ENCODE assay signal across 8 mouse cellular contexts in genomic region chr12:72069626-72070326, GRCm38 (mm10). TPM values are rescaled to one million over a fixed set of nuclear protein-coding genes. Genes with fewer than 3 reads are reported as not detected.
DNase-seq lines count a peak whose midpoint lies in the region; ATAC-seq and TF ChIP-seq lines count a peak whose summit lies in the region.

No protein-coding gene starts in this region.

- H3K4me3 ChIP-seq in cerebellum, adult 2 months (replicated peaks; ENCODE audit: insufficient read depth, low read depth, low read length): peak overlapping the region; percentile 75
- H3K4me3 ChIP-seq in lung, postnatal 0 days (ENCODE audit: low read depth, low read length): peak overlapping the region; percentile 55
- peak overlapping the region; percentile 71 for H3K4me3 ChIP-seq in limb, embryonic 10.5 days
- peak overlapping the region; percentile 76 for H3K4me3 ChIP-seq in neural tube, embryonic 14.5 days (ENCODE audit: low read depth, low read length)

- TF ChIP-seq POLR2A in cerebellum, adult 2 months (IDR thresholded peaks at IDR 0.05; ENCODE audit: borderline replicate concordance, insufficient read depth, low read length): no peak

- no peak for DNase-seq in cerebellum, adult 2 months
- DNase-seq in cerebellum, postnatal 36 days: no peak
- DNase-seq in lung, postnatal 0 days (ENCODE audit: low spot score): no peak
- DNase-seq in lung, postnatal 36 days: no peak
- DNase-seq in limb, embryonic 10.5 days (ENCODE audit: low spot score): no peak
- no peak for DNase-seq in spleen, postnatal 14 days (ENCODE audit: low spot score in 2 of 2)
- DNase-seq in spleen, adult 18-20 months: no peak

- H3K9me3 ChIP-seq in lung, postnatal 0 days (ENCODE audit: low read length): no peaks in the 10 kb centered on the region
- H3K9me3 ChIP-seq in limb, embryonic 10.5 days (replicated peaks): no peaks in the 10 kb centered on the region
- H3K9me3 ChIP-seq in neural tube, embryonic 14.5 days (ENCODE audit: control insufficient read depth, low read length): no peaks in the 10 kb centered on the region

- no peaks in the 10 kb centered on the region for H3K27me3 ChIP-seq in cerebellum, adult 2 months (ENCODE audit: control insufficient read depth, insufficient read depth, low read length)
- H3K27me3 ChIP-seq in lung, postnatal 0 days (replicated peaks; ENCODE audit: insufficient read depth, low read length): peaks cover 14% of the 10 kb centered on the region; the same call in 1 of the 2 replicates
- H3K27me3 ChIP-seq in limb, embryonic 10.5 days (ENCODE audit: low read depth, poor library complexity, severe bottlenecking): peaks cover 57% of the 10 kb centered on the region
- H3K27me3 ChIP-seq in neural tube, embryonic 14.5 days (ENCODE audit: control insufficient read depth, insufficient read depth, low read length): no peaks in the 10 kb centered on the region

- H3K4me1 ChIP-seq in cerebellum, adult 2 months (ENCODE audit: control insufficient read depth, insufficient read depth, low read length): no peaks in the 10 kb centered on the region
- peaks cover 9% of the 10 kb centered on the region for H3K4me1 ChIP-seq in lung, postnatal 0 days (ENCODE audit: insufficient read depth, low read depth, low read length)
- peaks cover 17% of the 10 kb centered on the region for H3K4me1 ChIP-seq in limb, embryonic 10.5 days
- no peaks in the 10 kb centered on the region; the same call in 1 of the 2 replicates for H3K4me1 ChIP-seq in neural tube, embryonic 14.5 days (ENCODE audit: control insufficient read depth, insufficient read depth, low read length)

- 7% methylated on average over 40 of the region's 40 CpGs for WGBS in cerebellum, adult 2 months
- 10% methylated on average over 25 of the region's 40 CpGs for WGBS in lung, postnatal 0 days
- 4% methylated on average over 40 of the region's 40 CpGs for WGBS in limb, embryonic 10.5 days
- 4% methylated on average over 40 of the region's 40 CpGs for WGBS in neural tube, embryonic 14.5 days

- TF ChIP-seq EP300 in lung, postnatal 0 days (IDR thresholded peaks at IDR 0.05): no peak

- no peak for TF ChIP-seq CTCF in cerebellum, adult 2 months (IDR thresholded peaks at IDR 0.05; ENCODE audit: borderline replicate concordance, insufficient read depth, low read depth, low read length)
- no peak for TF ChIP-seq CTCF in lung, postnatal 0 days (IDR thresholded peaks at IDR 0.05)

- no peaks in the 10 kb centered on the region for H3K36me3 ChIP-seq in lung, postnatal 0 days (ENCODE audit: insufficient read depth, low read length)
- H3K36me3 ChIP-seq in limb, embryonic 10.5 days: peaks cover 10% of the 10 kb centered on the region
- no peaks in the 10 kb centered on the region for H3K36me3 ChIP-seq in neural tube, embryonic 14.5 days (ENCODE audit: control insufficient read depth, insufficient read depth, low read length)

- ATAC-seq in lung, postnatal 0 days: peak; percentile 64
- peak; percentile 83 for ATAC-seq in neural tube, embryonic 14.5 days (ENCODE audit: low read depth)

- no peak overlapping the region for H3K9ac ChIP-seq in lung, postnatal 0 days (replicated peaks; ENCODE audit: low read depth)
- H3K9ac ChIP-seq in neural tube, embryonic 14.5 days (replicated peaks; ENCODE audit: low read depth, low read length): peak overlapping the region; percentile 83

- H3K27ac ChIP-seq in cerebellum, adult 2 months (ENCODE audit: insufficient read depth, low read length): no peak overlapping the region
- H3K27ac ChIP-seq in lung, postnatal 0 days (ENCODE audit: low read length): no peak overlapping the region
- H3K27ac ChIP-seq in limb, embryonic 10.5 days: peak overlapping the region; percentile 61
- H3K27ac ChIP-seq in neural tube, embryonic 14.5 days (ENCODE audit: low read depth, low read length): peak overlapping the region; percentile 90

- H3K4me2 ChIP-seq in lung, postnatal 0 days (replicated peaks; ENCODE audit: low read depth, low read length): peak overlapping the region; percentile 92
- peak overlapping the region; percentile 89 for H3K4me2 ChIP-seq in neural tube, embryonic 14.5 days (ENCODE audit: low read depth, low read length)

RNA-seq across cellular contexts. Expression of gene Gpr135, which starts 1.1 kb away (rescaled TPM):
- 9.7 and 10.0 TPM in 2 replicates for polyA plus RNA-seq in cerebellum, adult 2 months (2012; rRNA removed)
- 0.49 and 0.55 TPM in 2 replicates for polyA plus RNA-seq in lung, postnatal 0 days (2015; fragmentation: Nextera tagmentation; extraction: Ambion mirVana)
- 0.23 and 0.24 TPM in 2 replicates for polyA plus RNA-seq in limb, embryonic 10.5 days (2016; fragmentation: Nextera tagmentation; extraction: Ambion mirVana)
- 6.2 and 8.7 TPM in 2 replicates for polyA plus RNA-seq in neural tube, embryonic 14.5 days (2014; fragmentation: Nextera tagmentation; extraction: Ambion mirVana)

RNA-seq across cellular contexts. Expression of gene L3hypdh, which starts 15.5 kb away (rescaled TPM):
- 5.9 and 6.7 TPM in 2 replicates for polyA plus RNA-seq in cerebellum, adult 2 months (2012; rRNA removed)
- polyA plus RNA-seq in lung, postnatal 0 days (2015; fragmentation: Nextera tagmentation; extraction: Ambion mirVana): 10.7 and 11.7 TPM in 2 replicates
- 7.4 and 9.9 TPM in 2 replicates for polyA plus RNA-seq in limb, embryonic 10.5 days (2016; fragmentation: Nextera tagmentation; extraction: Ambion mirVana)
- polyA plus RNA-seq in neural tube, embryonic 14.5 days (2014; fragmentation: Nextera tagmentation; extraction: Ambion mirVana): 14.4 and 16.6 TPM in 2 replicates

RNA-seq across cellular contexts. Expression of gene Jkamp, which starts 15.6 kb away (rescaled TPM):
- 93.2 and 98.3 TPM in 2 replicates for polyA plus RNA-seq in cerebellum, adult 2 months (2012; rRNA removed)
- 73.2 and 78.8 TPM in 2 replicates for polyA plus RNA-seq in lung, postnatal 0 days (2015; fragmentation: Nextera tagmentation; extraction: Ambion mirVana)
- polyA plus RNA-seq in limb, embryonic 10.5 days (2016; fragmentation: Nextera tagmentation; extraction: Ambion mirVana): 67.5 and 69.6 TPM in 2 replicates
- 101 and 113 TPM in 2 replicates for polyA plus RNA-seq in neural tube, embryonic 14.5 days (2014; fragmentation: Nextera tagmentation; extraction: Ambion mirVana)

Comparison
In these comparisons a context has a peak if more than half of its experiments do, and no peak if none do; other contexts are left out.
1. H3K27ac ChIP-seq: peak in limb, embryonic 10.5 days (single experiment) and neural tube, embryonic 14.5 days (single experiment); none in cerebellum, adult 2 months (single experiment) and lung, postnatal 0 days (single experiment).
2. Peak in every context shown above with its lines, with median percentiles within 50 percentile points of each other: H3K4me3 ChIP-seq.